Mouse (Mus musculus): ENCODE measurements around the gene Pam16.

Pam16 gene

GRCm38 (mm10) chr16:4624481-4625110 lies at the start of gene Pam16:
Pam16 (minus strand) TSS chr16:4624988.
- DNase-seq (ENCODE audit: low read depth in 2 of 2, low spot score in 2 of 2) = peak; percentile 69 to 79

GRCm38 (mm10) chr16:4674091-4674490 lies 49.3 kb upstream of the Pam16 start:
- peak; percentile 66 to 73 for DNase-seq (ENCODE audit: low read depth in 2 of 2, low spot score in 2 of 2)

- DNase-seq (ENCODE audit: low read depth in 2 of 2, low spot score in 2 of 2) = no peak
These were observed 45.5 kb upstream of the Pam16 start for GRCm38 (mm10) chr16:4670317-4670716.

- peak; percentile 74 to 80 for DNase-seq (ENCODE audit: low read depth in 2 of 2, low spot score in 2 of 2)
These were observed 42.5 kb upstream of the Pam16 start for GRCm38 (mm10) chr16:4667190-4667808.

- DNase-seq (ENCODE audit: low read depth in 2 of 2, low spot score in 2 of 2) = no peak
These were observed 40.9 kb upstream of the Pam16 start for GRCm38 (mm10) chr16:4665726-4666125.

GRCm38 (mm10) chr16:4663806-4664205 lies 39.0 kb upstream of the Pam16 start:
- DNase-seq (ENCODE audit: low read depth in 2 of 2, low spot score in 2 of 2) = no peak

GRCm38 (mm10) chr16:4661605-4662004 lies 36.8 kb upstream of the Pam16 start:
- DNase-seq (ENCODE audit: low read depth in 2 of 2, low spot score in 2 of 2) = no peak

GRCm38 (mm10) chr16:4659326-4659725 lies 34.5 kb upstream of the Pam16 start:
- no peak for DNase-seq (ENCODE audit: low read depth in 2 of 2, low spot score in 2 of 2)

GRCm38 (mm10) chr16:4658781-4659245 lies 34.0 kb upstream of the Pam16 start:
- no peak for DNase-seq (ENCODE audit: low read depth in 2 of 2, low spot score in 2 of 2)

GRCm38 (mm10) chr16:4656571-4657081 lies 31.8 kb upstream of the Pam16 start:
- DNase-seq (ENCODE audit: low read depth in 2 of 2, low spot score in 2 of 2) = no peak

GRCm38 (mm10) chr16:4655764-4656570 lies 31.2 kb upstream of the Pam16 start:
- no peak for DNase-seq (ENCODE audit: low read depth in 2 of 2, low spot score in 2 of 2)

- no peak for DNase-seq (ENCODE audit: low read depth in 2 of 2, low spot score in 2 of 2)
These were observed 30.5 kb upstream of the Pam16 start for GRCm38 (mm10) chr16:4655251-4655734.

GRCm38 (mm10) chr16:4654706-4655105 lies 29.9 kb upstream of the Pam16 start:
- DNase-seq (ENCODE audit: low read depth in 2 of 2, low spot score in 2 of 2) = no peak

- no peak for DNase-seq (ENCODE audit: low read depth in 2 of 2, low spot score in 2 of 2)
These were observed 28.1 kb upstream of the Pam16 start for GRCm38 (mm10) chr16:4652707-4653416.

GRCm38 (mm10) chr16:4651624-4652023 lies 26.8 kb upstream of the Pam16 start:
- no peak for DNase-seq (ENCODE audit: low read depth in 2 of 2, low spot score in 2 of 2)

- no peak for DNase-seq (ENCODE audit: low read depth in 2 of 2, low spot score in 2 of 2)
These were observed 26.3 kb upstream of the Pam16 start for GRCm38 (mm10) chr16:4651081-4651480.

- no peak for DNase-seq (ENCODE audit: low read depth in 2 of 2, low spot score in 2 of 2)
These were observed 25.4 kb upstream of the Pam16 start for GRCm38 (mm10) chr16:4650161-4650560.

GRCm38 (mm10) chr16:4649692-4650091 lies 24.9 kb upstream of the Pam16 start:
- DNase-seq (ENCODE audit: low read depth in 2 of 2, low spot score in 2 of 2) = no peak

- DNase-seq (ENCODE audit: low read depth in 2 of 2, low spot score in 2 of 2) = no peak
These were observed 24.4 kb upstream of the Pam16 start for GRCm38 (mm10) chr16:4649211-4649610.

GRCm38 (mm10) chr16:4648416-4649023 lies 23.7 kb upstream of the Pam16 start:
- no peak for DNase-seq (ENCODE audit: low read depth in 2 of 2, low spot score in 2 of 2)

Data from CD8-positive naive resting alpha-beta T cell, adult 2 months (primary cell).